Mouse (Mus musculus): ENCODE measurements at regions not wholly inside any gene's neighbourhood (a gene's known extent, or its start where the extent isn't known, plus 50 kb on each side); places are given as distances from the start of the nearest gene placed in this dataset.

DNA sequence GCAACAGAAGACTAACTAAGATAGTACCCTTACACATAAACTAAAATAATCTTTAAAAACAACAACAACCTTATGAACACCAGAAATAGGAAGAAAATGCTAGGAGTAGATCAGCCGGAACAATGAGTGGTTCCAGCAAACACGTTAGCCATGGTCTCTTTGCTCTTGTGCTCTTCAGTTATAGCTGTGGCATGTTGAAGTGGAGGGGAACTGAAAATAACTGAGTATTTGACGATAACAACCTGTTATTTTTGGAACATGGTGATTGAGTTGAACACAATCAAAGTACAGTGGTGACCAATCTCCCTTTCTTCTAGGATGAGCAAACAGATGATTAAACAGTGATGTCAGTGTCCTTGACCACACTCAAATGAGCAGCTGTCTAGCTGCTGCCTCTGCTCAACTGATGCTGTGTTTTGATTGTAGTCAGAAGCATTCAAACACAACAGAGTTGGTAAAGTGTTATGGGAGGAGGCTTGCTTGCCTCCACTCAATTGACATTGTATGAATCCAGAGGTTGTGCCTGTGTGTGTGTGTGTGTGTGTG is 50.9 kb upstream of the Nt5e start:
- DNase-seq (ENCODE audit: low read depth in 1 of 2, low spot score in 2 of 2) = no peak

DNA sequence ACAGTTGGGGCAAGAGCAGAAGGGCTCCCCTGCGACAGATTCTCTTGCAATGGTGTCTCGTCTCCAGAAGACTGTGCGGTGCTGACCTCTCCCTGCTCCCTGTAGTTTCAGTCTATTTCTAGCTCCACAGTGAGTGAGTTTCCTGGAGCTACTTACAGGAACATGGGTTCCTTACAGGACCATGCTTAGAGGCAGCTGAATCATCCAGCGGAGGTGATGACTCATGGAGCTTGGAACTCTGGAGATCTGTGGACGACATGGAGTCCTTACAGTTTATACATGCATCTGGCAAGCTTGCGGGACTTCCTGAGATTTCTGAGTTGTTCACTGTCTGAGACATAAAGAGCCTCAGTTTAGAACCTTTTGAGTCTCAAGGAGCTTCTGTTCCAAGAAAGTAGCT is 50.0 kb upstream of the Nt5e start:
- DNase-seq (ENCODE audit: low read depth in 1 of 2, low spot score in 2 of 2) = no peak
